7 mouse cellular contexts compared by ENCODE assay signal in genomic region chr6:70790852-70791761, GRCm38 (mm10). TPM values are rescaled to one million over a fixed set of nuclear protein-coding genes. Genes with fewer than 3 reads are reported as not detected.
A peak's percentile ranks its signal among the peaks of the same experiment; 100 is the strongest.
DNase-seq lines count a peak whose midpoint lies in the region; ATAC-seq lines count a peak whose summit lies in the region.

No protein-coding gene starts in this region.

- H3K9ac ChIP-seq in heart, embryonic 12.5 days: peak overlapping the region; percentile 75
- H3K9ac ChIP-seq in limb, embryonic 11.5 days (ENCODE audit: low read length): peak overlapping the region; percentile 62
- H3K9ac ChIP-seq in midbrain, embryonic 14.5 days (replicated peaks; ENCODE audit: low read length): peak overlapping the region; percentile 71

- H3K4me1 ChIP-seq in brown adipose tissue, adult 24 weeks (ENCODE audit: control insufficient read depth, insufficient read depth, insufficient read length, low read length): peaks cover 18% of the 10 kb centered on the region
- H3K4me1 ChIP-seq in heart, embryonic 12.5 days (replicated peaks): peaks cover 19% of the 10 kb centered on the region
- peaks cover 8% of the 10 kb centered on the region; the same call in 1 of the 2 replicates for H3K4me1 ChIP-seq in limb, embryonic 11.5 days (ENCODE audit: control insufficient read depth, insufficient read depth, low read length)
- H3K4me1 ChIP-seq in midbrain, embryonic 14.5 days (ENCODE audit: control insufficient read depth, insufficient read depth, low read length): peaks cover 22% of the 10 kb centered on the region

- peak overlapping the region; percentile 88 for H3K4me2 ChIP-seq in heart, embryonic 12.5 days
- H3K4me2 ChIP-seq in limb, embryonic 11.5 days (ENCODE audit: low read depth, severe bottlenecking): peak overlapping the region; percentile 89
- H3K4me2 ChIP-seq in midbrain, embryonic 14.5 days (ENCODE audit: low read length): peak overlapping the region; percentile 91

- no peaks in the 10 kb centered on the region for H3K27me3 ChIP-seq in heart, embryonic 12.5 days (replicated peaks)
- no peaks in the 10 kb centered on the region for H3K27me3 ChIP-seq in limb, embryonic 11.5 days (ENCODE audit: control insufficient read depth, insufficient read depth, low read length)
- no peaks in the 10 kb centered on the region for H3K27me3 ChIP-seq in midbrain, embryonic 14.5 days (ENCODE audit: control insufficient read depth, insufficient read depth, low read length)

- H3K9me3 ChIP-seq in heart, embryonic 12.5 days (replicated peaks): no peaks in the 10 kb centered on the region
- no peaks in the 10 kb centered on the region for H3K9me3 ChIP-seq in limb, embryonic 11.5 days (ENCODE audit: control insufficient read depth, low read length)
- H3K9me3 ChIP-seq in midbrain, embryonic 14.5 days (ENCODE audit: control insufficient read depth, low read length): no peaks in the 10 kb centered on the region

- H3K4me3 ChIP-seq in brown adipose tissue, adult 24 weeks (ENCODE audit: insufficient read depth, low read depth, low read length): peak overlapping the region; percentile 82
- peak overlapping the region; percentile 79 for H3K4me3 ChIP-seq in heart, embryonic 12.5 days
- peak overlapping the region; percentile 59 for H3K4me3 ChIP-seq in limb, embryonic 11.5 days (ENCODE audit: low read depth, low read length)
- H3K4me3 ChIP-seq in midbrain, embryonic 14.5 days (replicated peaks; ENCODE audit: low read depth, low read length): peak overlapping the region; percentile 73

- peak; percentile 31 for ATAC-seq in heart, embryonic 12.5 days (ENCODE audit: insufficient number of reproducible peaks, low FRiP score)
- ATAC-seq in limb, embryonic 11.5 days (ENCODE audit: insufficient number of reproducible peaks, low FRiP score, low TSS enrichment, low read depth): no peak; the same call in 1 of the 2 replicates
- peak; percentile 4; the same call in 1 of the 2 replicates for ATAC-seq in midbrain, embryonic 14.5 days (ENCODE audit: low FRiP score, low TSS enrichment)

- peak; percentile 27 for DNase-seq in urinary bladder, postnatal 14 days (ENCODE audit: low spot score)
- DNase-seq in urinary bladder, adult 2 months (ENCODE audit: low spot score): no peak
- DNase-seq in limb, embryonic 11.5 days (ENCODE audit: low spot score): peak; percentile 57
- peak; percentile 61 for DNase-seq in midbrain, embryonic 14.5 days
- no peak for DNase-seq in gastrocnemius, postnatal 10 days

- WGBS in heart, embryonic 12.5 days: 5% methylated on average over 18 of the region's 18 CpGs
- WGBS in limb, embryonic 11.5 days: 10% methylated on average over 18 of the region's 18 CpGs
- WGBS in midbrain, embryonic 14.5 days: 10% methylated on average over 18 of the region's 18 CpGs

- H3K27ac ChIP-seq in brown adipose tissue, adult 24 weeks (replicated peaks; ENCODE audit: low read depth, low read length): peak overlapping the region; percentile 56
- H3K27ac ChIP-seq in heart, embryonic 12.5 days (ENCODE audit: poor library complexity, severe bottlenecking): peak overlapping the region; percentile 48
- H3K27ac ChIP-seq in limb, embryonic 11.5 days (replicated peaks; ENCODE audit: low read depth, low read length): 0 out of 2 replicates have a peak overlapping the region, but pooled peaks have one; percentile 14
- peak overlapping the region; percentile 72 for H3K27ac ChIP-seq in midbrain, embryonic 14.5 days (replicated peaks; ENCODE audit: low read depth, low read length)

- H3K36me3 ChIP-seq in heart, embryonic 12.5 days: no peaks in the 10 kb centered on the region
- peaks cover 2% of the 10 kb centered on the region; the same call in 1 of the 2 replicates for H3K36me3 ChIP-seq in limb, embryonic 11.5 days (ENCODE audit: control insufficient read depth, insufficient read depth, low read length)
- peaks cover 3% of the 10 kb centered on the region; the same call in 1 of the 2 replicates for H3K36me3 ChIP-seq in midbrain, embryonic 14.5 days (ENCODE audit: control insufficient read depth, insufficient read depth, low read length)

RNA-seq across cellular contexts. Expression of gene Rpia, which starts 0.9 kb away (rescaled TPM):
- 24.8 and 27.8 TPM in 2 replicates for polyA plus RNA-seq in urinary bladder, adult 2 months (2012; rRNA removed)
- polyA plus RNA-seq in brown adipose tissue, adult 24 weeks (2012; ENCODE audit: insufficient read depth, insufficient read length, missing spikeins): 18.1 and 42.6 TPM in 2 replicates
- 0.86 and 1.1 TPM in 2 replicates for polyA plus RNA-seq in heart, embryonic 12.5 days (2016; fragmentation: Nextera tagmentation; extraction: Ambion mirVana)
- 1.5 and 2.0 TPM in 2 replicates for polyA plus RNA-seq in limb, embryonic 11.5 days (2014; fragmentation: Nextera tagmentation; extraction: Ambion mirVana)
- polyA plus RNA-seq in midbrain, embryonic 14.5 days (2014; fragmentation: Nextera tagmentation; extraction: Ambion mirVana): 3.2 and 4.5 TPM in 2 replicates
- 10 to 100 TPM in 1 of 2 experiments, 1 to 10 TPM in 1; 8.5 to 10.2 TPM for total RNA-seq in gastrocnemius, postnatal 10 days (2021)

RNA-seq across cellular contexts. Expression of gene Eif2ak3, which starts 53.2 kb away (rescaled TPM):
- 15.6 and 16.3 TPM in 2 replicates for polyA plus RNA-seq in urinary bladder, adult 2 months (2012; rRNA removed)
- 6.5 and 6.6 TPM in 2 replicates for polyA plus RNA-seq in brown adipose tissue, adult 24 weeks (2012; ENCODE audit: insufficient read depth, insufficient read length, missing spikeins)
- 9.5 and 10.8 TPM in 2 replicates for polyA plus RNA-seq in heart, embryonic 12.5 days (2016; fragmentation: Nextera tagmentation; extraction: Ambion mirVana)
- 8.2 and 8.7 TPM in 2 replicates for polyA plus RNA-seq in limb, embryonic 11.5 days (2014; fragmentation: Nextera tagmentation; extraction: Ambion mirVana)
- 10.6 and 13.4 TPM in 2 replicates for polyA plus RNA-seq in midbrain, embryonic 14.5 days (2014; fragmentation: Nextera tagmentation; extraction: Ambion mirVana)
- 10 to 100 TPM; 10.5 to 15.4 TPM for total RNA-seq in gastrocnemius, postnatal 10 days (2021)

Comparison
In these comparisons a context has a peak if more than half of its experiments do, and no peak if none do; other contexts are left out.
1. DNase-seq: peak in urinary bladder, postnatal 14 days (single experiment), limb, embryonic 11.5 days (single experiment) and midbrain, embryonic 14.5 days (single experiment); none in urinary bladder, adult 2 months (single experiment) and gastrocnemius, postnatal 10 days (single experiment).
2. H3K27ac ChIP-seq: peak in every context shown above with its lines; median percentile 72 in midbrain, embryonic 14.5 days; 56 in brown adipose tissue, adult 24 weeks; 48 in heart, embryonic 12.5 days; 14 in limb, embryonic 11.5 days.
3. Peak in every context shown above with its lines, with median percentiles within 50 percentile points of each other: H3K4me3 ChIP-seq, H3K4me2 ChIP-seq and H3K9ac ChIP-seq.